Mouse (Mus musculus) lung, embryonic 16.5 days (tissue): ENCODE measurements around the gene Dynll1. TPM values are rescaled to one million over a fixed set of nuclear protein-coding genes. Genes with fewer than 3 reads are reported as not detected.
"Not testable (repeated sequence)": the region's sequence is repeated elsewhere in the genome, so short reads cannot be mapped to it uniquely, and the experiment has no call there.

Experiments
- ATAC-seq: fragments of 200-750 bp; cut with Nextera tagmentation; 2 replicates; pipeline ENCODE4 v1.8.0; 2017; ENCODE audit warnings: low read depth, mild to moderate bottlenecking, moderate library complexity
- H3K27ac ChIP-seq: fragments of 300-500 bp; sonication (generic); 2 replicates; pipeline ENCODE4 v1.5.1; 2014; ENCODE audit warnings: mild to moderate bottlenecking, control low read depth, low read length
- H3K27me3 ChIP-seq: fragments of 300-500 bp; sonication (generic); 2 replicates; pipeline ENCODE4 v1.6.1; 2014; ENCODE audit warnings: low read depth, low read length, mixed read lengths; ENCODE audit not compliant: control insufficient read depth, insufficient read depth
- H3K36me3 ChIP-seq: fragments of 300-500 bp; sonication (generic); 2 replicates; pipeline ENCODE4 v1.6.1; 2014; ENCODE audit warnings: low read length; ENCODE audit not compliant: control insufficient read depth, insufficient read depth
- H3K4me1 ChIP-seq: fragments of 300-500 bp; sonication (generic); replicated peaks from 2 replicates; pipeline ENCODE4 v1.6.1; 2014; ENCODE audit warnings: low read length, mixed read lengths; ENCODE audit not compliant: control insufficient read depth, insufficient read depth
- H3K4me2 ChIP-seq: fragments of 300-500 bp; sonication (generic); 2 replicates; pipeline ENCODE4 v1.6.1; 2014; ENCODE audit warnings: low read depth, low read length, control low read depth
- H3K4me3 ChIP-seq: fragments of 300-500 bp; sonication (generic); 2 replicates; pipeline ENCODE4 v1.5.1; 2014; ENCODE audit warnings: mild to moderate bottlenecking, low read length, control low read depth
- H3K9ac ChIP-seq: fragments of 300-500 bp; sonication (generic); 2 replicates; pipeline ENCODE4 v1.6.1; 2014; ENCODE audit warnings: low read length, control low read depth
- H3K9me3 ChIP-seq: fragments of 300-500 bp; sonication (generic); 2 replicates; pipeline ENCODE4 v1.6.1; 2016; ENCODE audit warnings: low read length; ENCODE audit not compliant: control insufficient read depth
- WGBS: fragments of 180-500 bp; shearing (Covaris S2); extraction: QIAGEN DNeasy Blood & Tissue Kit; methylation state at CpG from one replicate; pipeline ENCODE4 v1.1.7; 2014; 5-methylcytosine and 5-hydroxymethylcytosine counted together
- polyA plus RNA-seq: library from polyadenylated mRNA; unstranded; fragments of >200 nt; fragmentation: Nextera tagmentation; extraction: Ambion mirVana; gene quantifications from 2 replicates; pipeline ENCODE4 v1.2.1, GENCODE M21; 2015

Gene Dynll1
- polyA plus RNA-seq, 1 experiment from 2014 or later, result 1,463 TPM

GRCm38 (mm10) chr5:115313668-115313943 lies 12.8 kb upstream of the Dynll1 start:
- no peaks in the 10 kb centered on the region for H3K9me3 ChIP-seq
- peaks cover 21% of the 10 kb centered on the region for H3K4me1 ChIP-seq
- no peaks in the 10 kb centered on the region for H3K36me3 ChIP-seq
- no peak for ATAC-seq
- 0 out of 2 replicates have a peak overlapping the region, but pooled peaks have one; percentile 19 for H3K9ac ChIP-seq
- H3K4me3 ChIP-seq, result no peak overlapping the region
- H3K27me3 ChIP-seq, result no peaks in the 10 kb centered on the region
- WGBS, result 47% methylated on average over 5 of the region's 5 CpGs
- H3K27ac ChIP-seq, result peak overlapping the region; percentile 20; the same call in 1 of the 2 replicates
- no peak overlapping the region for H3K4me2 ChIP-seq

GRCm38 (mm10) chr5:115312816-115313667 lies 12.2 kb upstream of the Dynll1 start:
- H3K9ac ChIP-seq, result 0 out of 2 replicates have a peak overlapping the region, but pooled peaks have one; percentile 19
- peak overlapping the region; percentile 20; the same call in 1 of the 2 replicates for H3K27ac ChIP-seq
- WGBS, result 38% methylated on average over 10 of the region's 10 CpGs
- no peaks in the 10 kb centered on the region for H3K36me3 ChIP-seq
- H3K9me3 ChIP-seq, result no peaks in the 10 kb centered on the region
- H3K4me3 ChIP-seq, result no peak overlapping the region
- ATAC-seq, result peak; percentile 66
- no peak overlapping the region for H3K4me2 ChIP-seq
- H3K4me1 ChIP-seq, result peaks cover 21% of the 10 kb centered on the region
- H3K27me3 ChIP-seq, result no peaks in the 10 kb centered on the region

GRCm38 (mm10) chr5:115312354-115312753 lies 11.6 kb upstream of the Dynll1 start:
- 67% methylated on average over 4 of the region's 4 CpGs for WGBS
- Histone ChIP-seq H3K36me3 (no peaks in the 10 kb centered on the region), H3K27me3 (no peaks in the 10 kb centered on the region), H3K4me2 (no peak overlapping the region), H3K4me1 (peaks cover 16% of the 10 kb centered on the region), H3K27ac (no peak overlapping the region), H3K9ac (no peak overlapping the region), H3K4me3 (no peak overlapping the region), H3K9me3 (no peaks in the 10 kb centered on the region)
- no peak for ATAC-seq

- H3K4me3 ChIP-seq, result not testable (repeated sequence)
These were observed 1.4 kb upstream of the Dynll1 start for GRCm38 (mm10) chr5:115302190-115302589.

GRCm38 (mm10) chr5:115301615-115302014 lies 816 bp upstream of the Dynll1 start:
- Histone ChIP-seq H3K27ac (peak overlapping the region; percentile 43), H3K4me1 (peaks cover 20% of the 10 kb centered on the region)
- ATAC-seq, result no peak

More at GRCm38 (mm10) chr5:115302190-115302589, 1.4 kb upstream of the Dynll1 start:
- Histone ChIP-seq H3K4me1 (peaks cover 20% of the 10 kb centered on the region), H3K36me3 (peaks cover 12% of the 10 kb centered on the region), H3K4me2 (peak overlapping the region; percentile 71)
- not testable (repeated sequence) for H3K27ac ChIP-seq, ATAC-seq, H3K27me3 ChIP-seq, H3K9ac ChIP-seq, H3K9me3 ChIP-seq
- 55% methylated on average over 3 of the region's 7 CpGs for WGBS

GRCm38 (mm10) chr5:115300035-115300744 lies 609 bp downstream of the Dynll1 start:
- Histone ChIP-seq H3K27ac (peak overlapping the region; percentile 97), H3K9me3 (no peaks in the 10 kb centered on the region), H3K9ac (peak overlapping the region; percentile 88), H3K4me3 (peak overlapping the region; percentile 90), H3K27me3 (no peaks in the 10 kb centered on the region), H3K4me1 (peaks cover 20% of the 10 kb centered on the region), H3K4me2 (peak overlapping the region; percentile 62), H3K36me3 (peaks cover 17% of the 10 kb centered on the region)
- peak; percentile 11 for ATAC-seq
- WGBS, result under 1% methylated on average over 45 of the region's 46 CpGs

More at GRCm38 (mm10) chr5:115301615-115302014, 816 bp upstream of the Dynll1 start:
- 13% methylated on average over 13 of the region's 13 CpGs for WGBS
- H3K27me3 ChIP-seq, result no peaks in the 10 kb centered on the region
- peaks cover 12% of the 10 kb centered on the region for H3K36me3 ChIP-seq
- no peaks in the 10 kb centered on the region for H3K9me3 ChIP-seq
- H3K4me2 ChIP-seq, result peak overlapping the region; percentile 71
- H3K9ac ChIP-seq, result peak overlapping the region; percentile 60
- H3K4me3 ChIP-seq, result peak overlapping the region; percentile 90

- no peak overlapping the region for H3K9ac ChIP-seq
- 0 out of 2 replicates have a peak overlapping the region, but pooled peaks have one; percentile 2 for H3K27ac ChIP-seq
- no peak overlapping the region for H3K4me3 ChIP-seq
- H3K36me3 ChIP-seq, result peaks cover 17% of the 10 kb centered on the region
- H3K4me2 ChIP-seq, result no peak overlapping the region
- 66% methylated on average over 10 of the region's 10 CpGs for WGBS
- H3K9me3 ChIP-seq, result no peaks in the 10 kb centered on the region
- H3K4me1 ChIP-seq, result peaks cover 15% of the 10 kb centered on the region
- no peak for ATAC-seq
- H3K27me3 ChIP-seq, result no peaks in the 10 kb centered on the region
These were observed 4.5 kb downstream of the Dynll1 start for GRCm38 (mm10) chr5:115296347-115296746.

- ATAC-seq, result no peak
- Histone ChIP-seq H3K4me1 (peaks cover 12% of the 10 kb centered on the region), H3K9me3 (no peaks in the 10 kb centered on the region), H3K27ac (no peak overlapping the region), H3K36me3 (peaks cover 17% of the 10 kb centered on the region), H3K9ac (no peak overlapping the region), H3K27me3 (no peaks in the 10 kb centered on the region), H3K4me3 (no peak overlapping the region), H3K4me2 (no peak overlapping the region)
- WGBS, result 88% methylated on average over 8 of the region's 8 CpGs
These were observed 6.6 kb downstream of the Dynll1 start for GRCm38 (mm10) chr5:115294173-115294572.

GRCm38 (mm10) chr5:115284735-115285134 lies 16.1 kb downstream of the Dynll1 start:
- Histone ChIP-seq H3K36me3 (peaks cover 10% of the 10 kb centered on the region), H3K4me3 (no peak overlapping the region), H3K9ac (no peak overlapping the region), H3K4me2 (no peak overlapping the region), H3K4me1 (peaks cover 4% of the 10 kb centered on the region), H3K27ac (no peak overlapping the region), H3K27me3 (no peaks in the 10 kb centered on the region), H3K9me3 (no peaks in the 10 kb centered on the region)
- no peak for ATAC-seq
- WGBS, result 85% methylated on average over 3 of the region's 3 CpGs
